Mouse (Mus musculus) ES-Bruce4 (cell line): ENCODE measurements around the gene Kcne1. TPM values are rescaled to one million over a fixed set of nuclear protein-coding genes. Genes with fewer than 3 reads are reported as not detected.

Experiments used
- H3K27ac ChIP-seq: 2 replicates; pipeline ENCODE4 v1.5.1; 2012; ENCODE audit warnings: low read length, inconsistent platforms; ENCODE audit not compliant: insufficient read depth
- H3K27me3 ChIP-seq: 2 replicates; pipeline ENCODE4 v1.6.1; 2012; ENCODE audit warnings: mild to moderate bottlenecking, low read length, inconsistent platforms; ENCODE audit not compliant: control insufficient read depth, poor library complexity, insufficient read depth, severe bottlenecking
- H3K36me3 ChIP-seq: 2 replicates; pipeline ENCODE4 v1.6.1; 2012; ENCODE audit warnings: inconsistent platforms, mild to moderate bottlenecking, low read length, moderate library complexity; ENCODE audit not compliant: control insufficient read depth, poor library complexity, insufficient read depth, severe bottlenecking
- H3K4me1 ChIP-seq: one replicate; pipeline ENCODE4 v1.8.1; 2011; ENCODE audit warnings: low read length; ENCODE audit not compliant: control insufficient read depth, insufficient read depth
- H3K4me3 ChIP-seq: 2 replicates; pipeline ENCODE4 v1.5.1; 2011; ENCODE audit warnings: low read depth, mild to moderate bottlenecking, low read length
- H3K9ac ChIP-seq: 2 replicates; pipeline ENCODE4 v1.6.1; 2012; ENCODE audit warnings: low read depth, mild to moderate bottlenecking, inconsistent platforms; ENCODE audit not compliant: poor library complexity, severe bottlenecking
- H3K9me3 ChIP-seq: replicated peaks from 2 replicates; pipeline ENCODE4 v1.6.1; 2012; ENCODE audit warnings: mild to moderate bottlenecking, low read length, inconsistent platforms; ENCODE audit not compliant: control insufficient read depth, poor library complexity, insufficient read depth, severe bottlenecking
- CTCF ChIP-seq: IDR thresholded peaks from one replicate; pipeline ENCODE4 v1.8.1; 2011; ENCODE audit warnings: low read depth, low read length
- POLR2A ChIP-seq: IDR thresholded peaks from one replicate; pipeline ENCODE4 v1.8.1; 2011; ENCODE audit warnings: low read length; ENCODE audit not compliant: insufficient read depth
- polyA plus RNA-seq: library from polyadenylated mRNA; stranded (reverse); fragments of >200 nt; gene quantifications from 2 replicates; pipeline ENCODE4 v1.2.4, GENCODE M21; 2011; ENCODE audit warnings: low read depth; ENCODE audit not compliant: missing spikeins, insufficient read depth, insufficient read length

Kcne1 gene
- polyA plus RNA-seq, 1 experiment: not detected

DNA sequence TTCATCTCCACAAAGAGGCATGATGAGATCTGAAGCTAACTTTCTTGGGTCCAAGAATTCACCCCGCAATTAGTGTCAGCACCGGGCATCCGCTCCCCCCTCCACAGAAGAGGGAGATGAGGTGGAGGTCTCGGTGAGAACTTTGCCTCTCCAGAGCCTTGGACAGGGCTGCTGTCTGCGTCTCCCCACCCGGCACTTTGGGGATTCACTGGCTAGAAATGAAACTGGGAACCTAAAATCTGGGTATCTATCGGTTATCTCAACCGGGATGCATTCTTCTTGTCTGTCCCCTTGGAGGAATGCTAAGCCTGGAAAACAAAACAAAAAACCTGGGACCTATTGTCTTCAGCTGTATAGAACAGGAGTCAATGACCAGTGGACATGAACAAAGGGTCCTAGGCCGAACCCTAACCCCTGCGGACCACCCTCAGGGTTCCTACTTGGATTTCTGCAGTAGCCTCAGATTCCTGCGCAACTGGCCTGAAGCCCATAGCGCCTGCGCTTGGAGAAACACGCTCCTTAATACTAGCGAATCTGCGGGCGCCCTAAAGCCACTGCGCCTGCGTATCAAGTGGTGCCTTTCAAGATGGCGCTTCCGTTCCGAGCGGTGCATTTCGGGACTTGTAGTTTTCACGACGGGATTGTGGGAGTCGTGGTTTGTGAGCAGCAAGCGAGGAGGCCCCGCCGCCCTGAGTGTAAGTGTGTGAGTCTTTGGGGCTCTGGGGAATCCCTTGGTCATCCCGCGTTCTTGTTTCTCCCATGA, 58.4 kb downstream of the Kcne1 start, which contains the start of gene Smim11:
Smim11 (plus strand) TSS at position 638 of the 763 bp plus-strand sequence.
- H3K27ac ChIP-seq: peak within 1 kb of the TSS; percentile 13; the same call in 1 of the 2 replicates
- no peaks in the 10 kb centered on the region for H3K27me3 ChIP-seq
- TF ChIP-seq POLR2A (peak; percentile 55), CTCF (no peak)
- peak within 1 kb of the TSS; percentile 63 for H3K9ac ChIP-seq
- peak within 1 kb of the TSS; percentile 87 for H3K4me3 ChIP-seq
- H3K4me1 ChIP-seq: peaks cover 3% of the 10 kb centered on the region
- no peaks in the 10 kb centered on the region for H3K36me3 ChIP-seq
- no peaks in the 10 kb centered on the region for H3K9me3 ChIP-seq

Other genes starting within 250 kb of the Kcne1 start
- not detected in 2 replicates for gene Kcne2, start 67.1 kb downstream of the Kcne1 start, polyA plus RNA-seq
- gene Smim11, start 58.2 kb downstream of the Kcne1 start, polyA plus RNA-seq: 28.7 and 37.2 TPM in 2 replicates
- not detected in 2 replicates for gene Fam243, start 38.0 kb downstream of the Kcne1 start, polyA plus RNA-seq
- 37.2 and 42.8 TPM in 2 replicates for gene Rcan1, start 111.4 kb upstream of the Kcne1 start, polyA plus RNA-seq
- gene Clic6, start 126.3 kb upstream of the Kcne1 start, polyA plus RNA-seq: 5.5 and 6.8 TPM in 2 replicates